Mouse (Mus musculus): ENCODE results near the gene Ubash3b.

DNA sequence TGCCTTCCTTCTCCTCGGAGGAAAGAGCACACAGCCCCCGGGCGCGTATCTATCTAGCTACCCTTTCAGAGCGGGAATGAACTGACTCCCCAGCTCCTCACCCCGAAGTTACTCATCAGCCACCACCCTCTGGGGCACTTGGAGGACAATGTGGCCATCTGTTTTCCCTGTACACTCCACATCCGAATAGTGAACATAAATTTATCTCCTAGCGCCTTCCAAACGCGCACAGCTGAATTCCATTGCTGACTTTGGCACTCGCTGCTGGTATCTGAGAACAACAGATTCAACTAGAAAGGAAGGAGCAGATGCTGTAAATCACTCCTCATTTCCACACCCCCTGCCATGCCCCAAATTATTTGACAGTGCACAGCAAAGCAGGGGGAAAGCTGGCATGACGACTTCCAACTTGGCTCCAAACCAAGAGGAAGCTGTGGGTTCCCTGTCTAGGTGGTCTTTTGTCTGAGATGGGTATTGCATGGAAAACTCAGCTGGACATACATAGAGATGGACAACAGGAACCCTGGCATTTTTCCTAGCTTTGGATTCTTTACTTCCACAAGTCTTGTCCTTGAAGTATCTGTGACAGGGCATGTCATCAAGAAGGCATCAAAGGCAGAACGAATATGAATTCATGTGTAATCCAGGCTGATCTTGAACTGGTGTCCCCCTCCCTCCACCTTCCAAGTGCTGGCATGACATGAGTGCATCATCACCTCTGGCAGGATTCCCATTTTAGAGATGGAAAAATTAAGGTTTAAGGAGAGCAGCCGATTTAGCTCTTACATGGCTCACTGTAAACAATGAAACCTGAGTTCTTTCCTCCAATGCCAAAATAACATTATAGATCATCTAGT, 52.9 kb downstream of the Ubash3b start:
- no peak for TF ChIP-seq CTCF (IDR thresholded peaks at IDR 0.05; ENCODE audit: extremely low read depth, insufficient read depth, low read length)
- no peak for TF ChIP-seq POLR2A (IDR thresholded peaks at IDR 0.05; ENCODE audit: extremely low read depth, insufficient read depth, low read length)
